Mouse (Mus musculus) thymus, adult 2 months (tissue): ENCODE measurements around the gene Ghrh. TPM values are rescaled to one million over a fixed set of nuclear protein-coding genes. Genes with fewer than 3 reads are reported as not detected.

Experiments
- DNase-seq: peaks from one replicate; pipeline ENCODE4 v3.0.0; 2021
- H3K27ac ChIP-seq: fragments of 200-500 bp; 2 replicates; pipeline ENCODE4 v1.5.1; 2012; ENCODE audit warnings: low read length, control low read depth; ENCODE audit not compliant: control insufficient read depth, insufficient read depth
- H3K27me3 ChIP-seq: fragments of 200-500 bp; 2 replicates; pipeline ENCODE4 v1.6.1; 2012; ENCODE audit warnings: mild to moderate bottlenecking, low read length, moderate library complexity, mixed read lengths; ENCODE audit not compliant: control insufficient read depth, insufficient read depth
- H3K36me3 ChIP-seq: fragments of 200-500 bp; 2 replicates; pipeline ENCODE4 v1.6.1; 2012; ENCODE audit warnings: mild to moderate bottlenecking, low read length, moderate library complexity; ENCODE audit not compliant: control insufficient read depth, insufficient read depth
- H3K4me1 ChIP-seq: fragments of 200-500 bp; replicated peaks from 2 replicates; pipeline ENCODE4 v1.6.1; 2012; ENCODE audit warnings: low read length; ENCODE audit not compliant: control insufficient read depth, insufficient read depth
- H3K4me3 ChIP-seq: fragments of 200-500 bp; 2 replicates; pipeline ENCODE4 v1.5.1; 2012; ENCODE audit warnings: mild to moderate bottlenecking, low read length, control low read depth, moderate library complexity; ENCODE audit not compliant: control insufficient read depth, insufficient read depth
- CTCF ChIP-seq: fragments of 200-500 bp; IDR thresholded peaks from 2 replicates; pipeline ENCODE4 v1.5.1; 2012; ENCODE audit warnings: mild to moderate bottlenecking, control low read depth, low read length, moderate library complexity, borderline replicate concordance; ENCODE audit not compliant: control insufficient read depth, poor library complexity, insufficient read depth; ENCODE audit errors: extremely low read depth
- POLR2A ChIP-seq: fragments of 200-500 bp; IDR thresholded peaks from 2 replicates; pipeline ENCODE4 v1.6.1; 2012; ENCODE audit warnings: mild to moderate bottlenecking, low read length, control low read depth, moderate library complexity; ENCODE audit not compliant: control insufficient read depth, poor library complexity, insufficient read depth; ENCODE audit errors: extremely low read depth
- WGBS: fragments of 180-500 bp; shearing (Covaris S2); methylation state at CpG from one replicate; pipeline ENCODE4 v1.1.7; 2018; 5-methylcytosine and 5-hydroxymethylcytosine counted together
- polyA plus RNA-seq: library from polyadenylated mRNA; depleted of rRNA; stranded (reverse); fragments of >200 nt; gene quantifications from 2 replicates; pipeline ENCODE4 v1.2.3, GENCODE M21; 2012

The Ghrh gene
- polyA plus RNA-seq, 1 experiment: 1.4 TPM

DNA sequence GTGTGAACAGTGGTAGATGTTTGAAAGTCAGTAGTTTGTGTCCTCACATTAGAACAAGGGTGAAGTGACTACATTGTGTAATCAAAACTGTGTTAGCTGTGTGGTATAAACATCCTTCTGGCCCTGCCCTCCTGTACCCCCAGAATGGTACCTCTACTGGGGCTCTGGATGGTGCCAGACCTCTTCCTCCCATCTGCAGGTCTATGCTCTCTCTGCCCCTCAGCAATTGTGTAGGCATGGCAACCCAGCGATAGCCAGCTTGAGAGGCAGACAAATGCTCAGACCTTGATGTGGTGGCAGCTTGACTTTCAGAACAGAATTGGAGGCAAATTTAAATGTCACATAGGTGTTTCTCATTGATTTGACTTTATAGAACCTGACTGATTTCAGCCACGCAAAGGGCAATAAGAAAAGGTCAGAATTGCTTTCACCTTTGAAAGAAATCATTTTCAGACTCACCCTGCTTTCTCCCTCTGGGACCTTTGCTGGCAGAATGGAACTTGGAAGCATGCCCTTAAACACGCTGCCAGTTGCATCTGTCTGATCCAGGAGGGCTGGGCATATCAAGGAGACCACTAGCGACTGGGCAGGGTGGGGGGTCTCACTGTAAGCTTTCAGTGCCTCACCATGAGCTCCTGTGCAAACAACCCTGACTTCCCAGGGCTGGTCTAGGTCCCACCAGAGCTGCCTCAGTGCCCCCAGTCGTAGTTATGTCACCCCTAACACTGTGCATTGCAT is 25.1 kb downstream of the Ghrh start:
- no peak overlapping the region for H3K27ac ChIP-seq
- no peak overlapping the region for H3K4me3 ChIP-seq
- DNase-seq: no peak
- no peaks in the 10 kb centered on the region for H3K4me1 ChIP-seq
- no peaks in the 10 kb centered on the region for H3K27me3 ChIP-seq
- WGBS: 95% methylated on average over 5 of the region's 5 CpGs
- H3K36me3 ChIP-seq: peaks cover 60% of the 10 kb centered on the region
- no peak for TF ChIP-seq POLR2A
- no peak for TF ChIP-seq CTCF

DNA sequence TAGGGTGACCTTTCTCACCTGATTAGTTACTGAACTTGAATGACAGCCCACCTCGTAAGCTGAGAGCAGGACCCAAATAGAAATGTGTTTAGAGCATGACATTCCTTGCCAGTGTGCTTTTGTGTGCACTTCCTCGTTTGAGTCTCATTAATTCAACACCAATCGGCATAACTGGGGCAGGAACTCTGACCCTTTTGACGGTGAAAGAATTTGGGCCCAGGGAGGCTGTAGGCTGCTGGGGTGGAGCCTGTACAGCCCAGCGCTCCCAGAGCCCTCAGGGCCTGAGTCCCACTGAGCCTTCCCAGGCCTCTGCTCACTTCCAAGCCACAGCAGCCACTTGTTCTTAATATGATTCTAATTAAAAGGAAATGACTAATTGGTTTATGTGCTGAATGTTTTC is 26.4 kb downstream of the Ghrh start:
- H3K36me3 ChIP-seq: peaks cover 52% of the 10 kb centered on the region
- H3K4me3 ChIP-seq: no peak overlapping the region
- no peaks in the 10 kb centered on the region for H3K27me3 ChIP-seq
- TF ChIP-seq POLR2A: no peak
- no peak for TF ChIP-seq CTCF
- no peak for DNase-seq
- 90% methylated on average over 5 of the region's 5 CpGs for WGBS
- no peaks in the 10 kb centered on the region for H3K4me1 ChIP-seq
- H3K27ac ChIP-seq: no peak overlapping the region

DNA sequence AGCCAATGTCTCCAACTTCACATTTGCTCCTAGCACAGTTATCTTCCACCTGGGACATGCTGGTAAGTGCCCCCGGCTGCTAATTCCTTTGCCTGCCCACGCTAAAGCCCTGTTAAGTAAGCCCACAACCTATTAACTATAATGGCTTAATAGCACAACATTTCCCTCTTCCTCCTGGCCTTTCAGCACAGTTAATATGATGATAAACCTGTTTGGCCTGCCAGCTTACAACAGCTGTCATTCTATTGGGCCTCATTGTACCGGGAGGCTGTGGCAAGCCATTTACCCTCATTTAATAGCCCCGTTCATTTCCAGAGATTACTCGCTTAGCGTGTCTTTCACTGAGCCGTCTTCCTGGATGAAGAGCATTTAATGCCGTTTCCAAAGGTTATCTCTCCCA is 27.2 kb downstream of the Ghrh start:
- TF ChIP-seq CTCF: no peak
- Histone ChIP-seq H3K4me1 (no peaks in the 10 kb centered on the region), H3K27me3 (no peaks in the 10 kb centered on the region), H3K4me3 (no peak overlapping the region), H3K36me3 (peaks cover 50% of the 10 kb centered on the region), H3K27ac (no peak overlapping the region)
- no peak for DNase-seq
- 98% methylated on average over 8 of the region's 8 CpGs for WGBS

DNA sequence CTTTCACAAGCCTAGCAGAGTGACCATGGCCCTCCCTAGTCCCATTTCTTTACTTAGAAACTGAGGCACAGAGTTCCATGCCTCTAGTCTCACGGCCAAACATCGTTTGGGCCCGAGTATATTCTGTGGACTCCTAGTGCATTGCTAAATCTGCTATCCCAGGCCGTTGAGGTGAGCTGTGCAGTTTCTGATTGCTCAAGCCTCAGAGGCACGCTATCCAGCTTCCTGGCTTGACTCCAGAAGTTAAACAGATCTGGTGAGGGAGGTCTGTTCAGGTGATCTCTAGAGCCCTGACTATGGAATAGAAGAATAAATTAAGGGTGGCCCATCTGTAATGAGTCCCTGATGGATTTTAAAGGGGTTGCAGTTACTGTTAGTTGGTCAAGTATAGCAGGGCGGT is 30.1 kb downstream of the Ghrh start:
- 96% methylated on average over 6 of the region's 6 CpGs for WGBS
- H3K4me3 ChIP-seq: no peak overlapping the region
- H3K36me3 ChIP-seq: peaks cover 72% of the 10 kb centered on the region
- TF ChIP-seq POLR2A (no peak), CTCF (no peak)
- no peaks in the 10 kb centered on the region for H3K4me1 ChIP-seq
- no peak for DNase-seq
- H3K27ac ChIP-seq: no peak overlapping the region
- no peaks in the 10 kb centered on the region for H3K27me3 ChIP-seq

DNA sequence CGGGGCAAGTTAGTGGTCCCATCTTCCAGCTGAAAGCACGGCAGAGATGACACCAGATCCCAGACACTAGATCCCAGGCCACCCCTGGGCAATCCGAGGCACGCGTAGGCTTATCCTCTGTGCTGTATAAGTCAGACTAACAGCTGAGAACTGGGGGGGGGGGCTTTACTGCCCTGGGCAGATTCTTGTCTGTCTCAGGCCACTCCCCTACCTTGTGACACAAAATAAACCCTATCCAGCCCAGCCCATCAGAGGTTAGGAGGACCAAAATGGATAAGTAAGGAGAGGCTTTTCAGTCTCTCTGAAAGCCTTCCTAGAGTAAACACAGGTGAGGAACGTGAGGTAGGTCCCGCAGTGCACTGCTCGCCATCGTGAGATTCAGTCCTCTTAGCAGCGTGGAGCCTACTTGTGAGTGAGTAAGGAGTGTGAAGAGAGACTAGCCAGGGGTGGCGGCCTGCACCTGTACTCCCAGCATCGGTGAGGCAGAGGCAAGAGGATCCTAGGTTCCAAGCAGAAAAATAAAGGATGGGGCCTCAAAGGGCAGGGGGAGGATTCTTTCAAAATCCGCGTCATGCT is 30.9 kb downstream of the Ghrh start:
- no peak overlapping the region for H3K4me3 ChIP-seq
- no peaks in the 10 kb centered on the region for H3K4me1 ChIP-seq
- no peak for TF ChIP-seq POLR2A
- no peak for TF ChIP-seq CTCF
- DNase-seq: no peak
- 96% methylated on average over 14 of the region's 14 CpGs for WGBS
- H3K27me3 ChIP-seq: no peaks in the 10 kb centered on the region
- peaks cover 68% of the 10 kb centered on the region for H3K36me3 ChIP-seq
- no peak overlapping the region for H3K27ac ChIP-seq

DNA sequence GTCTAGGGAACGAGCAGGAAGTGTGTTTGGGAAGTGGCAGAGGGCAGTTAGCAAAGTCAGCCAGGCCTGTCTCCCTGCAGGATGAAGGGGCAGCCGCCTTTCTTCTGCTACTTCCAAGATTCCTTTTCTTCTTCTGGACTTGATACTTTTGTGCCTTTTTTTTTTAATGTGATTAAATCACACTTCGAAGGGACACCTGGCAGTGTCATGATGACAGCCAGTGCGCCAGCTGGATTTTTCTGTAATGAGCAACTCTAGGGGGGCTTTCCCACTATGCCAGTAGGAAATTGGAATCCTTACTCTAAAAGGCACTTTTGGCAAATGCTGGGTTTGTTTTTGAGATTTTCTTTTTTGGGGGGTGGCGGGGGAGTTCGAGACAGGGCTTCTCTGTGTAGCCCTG is 31.8 kb downstream of the Ghrh start:
- Histone ChIP-seq H3K4me1 (no peaks in the 10 kb centered on the region), H3K27ac (no peak overlapping the region), H3K36me3 (peaks cover 71% of the 10 kb centered on the region), H3K27me3 (no peaks in the 10 kb centered on the region), H3K4me3 (no peak overlapping the region)
- WGBS: 94% methylated on average over 6 of the region's 6 CpGs
- no peak for DNase-seq
- TF ChIP-seq POLR2A (no peak), CTCF (no peak)

DNA sequence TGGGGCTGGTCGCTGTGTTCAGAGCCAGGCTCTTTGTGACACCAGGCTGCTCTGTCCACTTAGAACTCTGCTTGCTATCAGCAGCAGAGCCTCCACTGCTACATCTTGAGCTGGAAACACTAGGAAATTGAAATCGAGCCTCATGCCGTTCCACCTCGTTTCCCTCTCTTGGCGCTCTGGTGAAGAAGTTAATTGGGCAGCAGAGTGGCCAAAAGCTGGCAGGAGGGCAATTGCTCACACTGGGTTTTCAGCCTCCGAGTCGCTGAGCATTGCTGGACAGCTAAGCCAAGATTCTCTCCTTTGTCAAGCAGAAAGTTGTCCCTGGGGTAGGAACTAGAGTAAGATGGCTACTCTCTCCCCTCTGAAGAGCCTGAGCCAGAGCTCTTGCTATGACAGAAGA is 33.0 kb downstream of the Ghrh start:
- no peaks in the 10 kb centered on the region for H3K27me3 ChIP-seq
- DNase-seq: no peak
- peaks cover 69% of the 10 kb centered on the region for H3K36me3 ChIP-seq
- TF ChIP-seq CTCF (no peak), POLR2A (no peak)
- no peaks in the 10 kb centered on the region for H3K4me1 ChIP-seq
- no peak overlapping the region for H3K27ac ChIP-seq
- no peak overlapping the region for H3K4me3 ChIP-seq
- 96% methylated on average over 7 of the region's 7 CpGs for WGBS
